Mouse (Mus musculus): ENCODE measurements around the gene Ccno.

Ccno gene

DNA sequence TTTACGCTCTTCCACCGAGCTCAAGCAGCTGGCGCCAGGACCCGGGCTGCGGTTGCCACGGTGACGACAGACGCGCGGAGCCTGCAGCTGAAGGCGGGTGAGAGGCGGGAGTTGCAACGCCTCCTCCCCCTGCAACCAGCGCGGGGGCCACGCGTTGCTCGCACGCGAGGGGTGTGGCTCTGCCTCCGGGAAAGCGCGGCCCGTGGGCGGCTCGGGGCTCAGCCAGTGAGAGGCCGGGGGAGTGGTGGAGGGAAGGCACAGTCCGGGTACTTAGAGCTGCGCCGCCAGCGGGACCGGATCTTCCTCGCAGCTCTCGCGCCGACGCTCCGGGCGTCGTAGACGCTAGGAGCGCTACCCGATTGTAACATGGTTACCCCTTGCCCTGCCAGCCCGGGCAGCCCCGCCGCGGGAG is at the start of gene Ccno:
Gene Ccno (plus strand): TSS at position 271 of the 412 bp plus-strand sequence.
- peak; percentile 93 for DNase-seq

DNA sequence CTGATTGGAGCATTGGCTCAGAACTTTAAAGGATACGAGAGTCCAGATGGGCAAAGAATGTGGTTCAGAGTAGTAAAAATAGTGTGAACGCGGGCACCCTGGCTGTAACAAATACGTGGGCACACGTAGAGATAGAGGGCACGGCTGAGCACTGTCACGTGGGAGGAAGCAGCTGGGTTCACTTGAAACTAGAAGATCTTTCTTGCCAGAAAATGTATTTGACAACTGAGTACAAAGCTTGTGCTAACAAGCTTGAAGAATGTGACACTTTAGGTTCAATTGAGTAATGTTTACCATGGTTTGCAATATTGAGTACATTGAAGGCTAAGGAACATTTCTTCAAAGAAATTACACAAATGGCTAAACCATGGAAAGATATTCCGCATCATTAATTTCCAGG is 49.5 kb upstream of the Ccno start:
- no peak for DNase-seq

- peak; percentile 16 for DNase-seq
Observed at GRCm38 (mm10) chr13:112941879-112942330, 45.7 kb upstream of the Ccno start.

DNA sequence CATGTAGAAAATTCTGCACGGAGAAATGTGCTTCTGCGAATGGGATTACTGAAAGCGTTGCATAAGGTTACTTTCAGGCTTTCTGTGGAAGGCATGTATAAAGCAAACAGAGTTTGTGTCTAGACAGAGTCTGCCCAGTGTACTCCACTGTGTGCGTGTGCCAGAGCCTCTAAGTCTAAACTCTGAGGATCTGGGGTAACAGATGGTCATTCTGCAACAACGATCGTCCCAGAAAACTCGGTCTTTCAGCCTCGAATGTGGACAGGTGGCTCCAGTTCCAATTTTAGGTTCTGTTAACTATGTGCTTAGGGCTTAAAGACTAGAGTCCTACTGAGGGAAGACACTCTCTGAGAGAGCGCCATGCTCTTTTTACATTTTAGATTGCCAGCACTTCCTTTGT is 42.3 kb upstream of the Ccno start:
- DNase-seq = no peak

DNA sequence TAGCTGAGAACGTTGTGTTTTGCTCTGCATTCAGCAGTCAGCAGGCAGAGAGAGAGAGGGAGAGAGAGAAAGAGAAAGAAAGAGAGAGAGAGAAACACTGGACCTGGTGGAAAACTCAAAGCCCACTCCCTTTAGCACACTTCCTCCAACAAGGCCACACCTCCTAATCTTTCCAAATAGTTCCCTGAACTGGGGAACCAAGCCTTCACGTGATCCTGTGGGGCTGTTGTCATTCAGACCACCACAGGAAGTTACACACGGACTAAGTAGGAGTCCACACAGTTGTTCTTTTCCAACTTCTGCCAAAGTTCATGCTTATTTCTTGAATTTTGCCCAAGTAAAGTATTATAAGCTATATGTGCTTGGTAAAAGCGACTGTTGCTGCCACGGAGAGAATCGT is 41.7 kb upstream of the Ccno start:
- DNase-seq = no peak

DNA sequence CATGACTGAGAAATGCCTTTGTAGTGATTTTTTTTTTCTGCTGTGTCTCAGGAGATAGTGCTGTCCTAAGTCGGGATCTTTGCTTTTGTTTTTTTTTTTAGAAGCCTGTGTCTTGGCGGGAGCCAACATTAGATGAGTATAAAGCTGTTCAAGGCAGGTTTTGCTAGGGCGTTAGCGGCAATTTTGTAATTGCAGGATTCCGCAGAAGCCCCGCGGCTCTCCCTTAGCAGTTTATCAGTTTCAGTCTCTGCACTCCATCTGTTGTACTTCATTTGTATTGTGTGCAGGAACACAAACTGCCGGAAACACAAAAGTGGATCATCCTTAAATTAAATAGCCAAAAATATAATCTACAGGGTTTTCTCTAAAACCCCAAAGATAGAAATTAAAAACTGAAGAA is 33.5 kb upstream of the Ccno start:
- no peak for DNase-seq

GRCm38 (mm10) chr13:112963081-112963480 is 24.5 kb upstream of the Ccno start:
- no peak for DNase-seq

DNA sequence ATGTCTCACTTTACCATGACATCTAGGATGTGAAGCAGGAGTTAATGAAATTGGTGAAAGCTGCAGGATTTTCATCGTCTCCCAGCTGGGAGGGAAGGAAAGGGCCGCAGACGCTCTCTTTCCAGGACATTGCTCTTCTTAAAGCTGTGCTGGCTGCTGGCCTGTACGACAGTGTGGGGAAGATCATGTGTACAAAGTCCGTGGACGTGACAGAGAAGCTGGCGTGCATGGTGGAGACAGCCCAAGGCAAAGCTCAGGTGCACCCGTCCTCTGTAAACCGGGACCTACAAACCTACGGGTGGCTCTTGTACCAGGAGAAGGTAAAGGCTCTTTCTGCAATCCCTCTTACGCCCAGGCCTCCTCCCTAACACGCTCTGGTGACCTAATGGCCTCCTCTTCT is 23.2 kb upstream of the Ccno start:
- DNase-seq = no peak

- DNase-seq = no peak
Observed at GRCm38 (mm10) chr13:112967267-112967666, 20.3 kb upstream of the Ccno start.

- peak; percentile 37 for DNase-seq
Observed at GRCm38 (mm10) chr13:112976720-112977119, 10.9 kb upstream of the Ccno start.

DNA sequence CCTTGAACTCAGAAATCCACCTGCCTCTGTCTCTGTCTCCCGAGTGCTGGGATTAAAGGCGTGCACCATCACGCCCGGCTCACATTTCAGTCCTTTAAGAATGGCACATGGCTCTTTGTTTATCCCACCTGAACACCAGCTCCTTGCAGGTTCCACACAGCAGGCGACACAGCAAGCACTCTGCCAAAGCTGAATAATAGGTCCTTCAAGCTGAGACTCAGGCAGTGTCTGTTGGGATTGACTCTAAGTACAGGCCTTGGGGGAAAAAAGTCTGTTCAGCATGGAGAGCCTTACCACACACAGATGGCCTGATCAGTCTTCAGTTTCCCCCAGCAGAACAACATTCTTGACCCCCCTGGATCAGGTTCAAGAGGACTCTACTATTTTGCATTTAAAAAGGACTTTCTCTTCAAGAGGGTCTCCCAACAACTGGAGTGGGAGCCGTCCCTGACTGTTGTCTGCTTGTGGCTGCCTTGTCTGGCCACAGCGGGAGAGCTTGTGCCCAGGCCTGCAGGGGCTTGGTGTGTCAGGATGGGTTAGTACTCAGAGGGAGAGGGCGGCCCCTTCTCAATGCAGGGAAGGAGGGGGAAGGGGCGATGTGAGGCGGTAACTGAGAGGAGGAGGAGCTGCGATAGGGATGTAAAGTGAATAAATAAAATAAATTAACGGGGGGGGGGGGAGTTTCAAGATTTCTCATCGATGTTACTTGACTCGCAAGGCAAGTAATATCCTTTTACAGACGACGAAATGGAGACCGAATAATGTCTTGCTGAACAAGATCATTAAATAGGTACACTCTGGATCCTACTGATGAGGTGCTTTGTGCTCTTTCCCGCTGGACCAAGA is 1.8 kb upstream of the Ccno start:
- DNase-seq = peak; percentile 25

- DNase-seq = no peak
Observed at GRCm38 (mm10) chr13:112986451-112986950, 1.1 kb upstream of the Ccno start.

DNA sequence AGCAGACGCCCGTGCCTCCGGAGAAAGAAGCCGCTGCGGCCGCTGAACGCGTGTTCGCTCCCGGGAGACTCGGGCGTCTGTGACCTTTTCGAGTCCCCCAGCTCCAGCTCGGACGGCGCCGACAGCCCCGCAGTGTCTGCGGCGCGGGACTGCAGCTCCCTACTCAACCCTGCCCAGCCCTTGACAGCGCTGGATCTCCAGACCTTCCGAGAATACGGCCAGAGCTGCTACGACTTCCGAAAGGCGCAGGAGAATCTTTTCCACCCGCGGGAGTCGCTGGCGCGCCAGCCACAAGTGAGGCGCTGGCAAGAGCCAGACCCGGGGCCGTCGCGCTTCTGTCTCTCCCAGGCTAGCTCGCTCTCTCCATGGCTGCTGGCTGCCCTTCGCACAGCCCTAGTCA is 389 bp downstream of the Ccno start:
- no peak for DNase-seq

GRCm38 (mm10) chr13:112988866-112989265 is 1.3 kb downstream of the Ccno start:
- peak; percentile 43 for DNase-seq

DNA sequence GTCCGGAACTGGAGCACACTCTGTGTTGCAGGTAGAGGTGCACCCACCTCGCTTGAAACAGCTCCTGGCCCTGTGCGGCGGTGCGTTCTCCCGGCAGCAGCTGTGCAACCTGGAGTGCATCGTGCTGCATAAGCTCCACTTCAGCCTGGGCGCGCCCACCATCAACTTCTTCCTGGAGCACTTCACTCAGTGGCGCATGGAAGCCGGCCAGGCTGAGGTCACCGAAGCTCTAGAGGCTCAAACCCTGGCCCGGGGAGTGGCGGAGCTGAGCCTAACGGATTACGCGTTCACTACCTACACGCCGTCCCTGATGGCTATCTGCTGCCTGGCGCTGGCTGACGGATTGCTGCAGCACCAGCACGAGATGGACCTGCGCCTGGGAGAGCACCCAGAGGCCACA is 1.9 kb downstream of the Ccno start:
- DNase-seq = peak; percentile 39

DNA sequence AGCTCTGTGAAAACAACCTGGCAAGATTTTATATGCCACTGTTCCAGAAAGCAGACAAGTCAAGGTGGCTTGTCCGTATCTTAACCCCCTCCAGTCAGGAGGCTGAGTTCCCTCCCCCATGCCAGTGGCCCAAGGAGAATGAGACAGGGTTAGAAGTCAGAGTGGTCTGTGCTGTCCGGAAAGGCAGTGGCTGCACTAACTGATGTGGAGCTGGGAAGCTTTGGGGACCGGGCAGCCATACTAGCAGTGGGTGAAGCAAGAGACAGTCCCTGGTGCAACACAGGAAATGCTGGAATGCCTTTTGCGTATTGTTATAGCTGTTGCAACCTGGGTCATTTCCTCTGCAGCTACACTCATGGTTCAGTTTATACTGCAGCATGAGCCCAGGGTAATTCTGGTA is 2.7 kb downstream of the Ccno start:
- no peak for DNase-seq

DNA sequence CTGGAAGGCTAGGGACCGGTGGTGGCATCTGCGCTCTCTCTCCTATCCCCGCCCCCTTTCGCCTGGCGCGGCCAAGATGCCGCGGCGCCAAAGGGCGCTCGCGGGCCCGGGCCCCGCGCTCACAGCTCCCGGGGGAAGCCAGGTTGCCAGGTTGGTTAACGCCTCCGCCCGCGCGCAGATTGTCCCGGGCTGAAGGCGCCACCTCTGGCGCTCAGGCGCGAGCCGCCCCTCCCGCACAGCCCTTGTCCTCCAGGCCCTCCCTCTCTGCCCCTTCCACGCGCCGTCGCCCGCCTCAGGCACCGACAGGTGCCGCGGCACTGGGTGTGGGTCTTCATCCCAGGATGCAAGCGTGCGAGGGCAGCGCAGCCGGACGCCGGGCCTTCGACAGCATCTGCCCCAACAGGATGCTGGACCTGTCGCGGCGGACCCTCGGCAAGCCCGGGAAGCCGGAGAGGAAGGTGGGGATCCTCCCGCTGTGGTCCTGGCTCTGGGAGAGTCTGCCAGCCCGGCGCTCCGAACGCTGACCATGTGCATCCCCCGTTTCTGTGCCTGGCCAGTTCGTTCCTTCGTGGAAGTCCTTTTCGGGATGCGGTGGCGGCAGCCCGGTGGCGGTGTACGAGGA is 6.0 kb downstream of the Ccno start, which contains the start of gene Mcidas:
Gene Mcidas (plus strand): TSS at position 315 of the 622 bp plus-strand sequence.
- DNase-seq = peak; percentile 50

DNA sequence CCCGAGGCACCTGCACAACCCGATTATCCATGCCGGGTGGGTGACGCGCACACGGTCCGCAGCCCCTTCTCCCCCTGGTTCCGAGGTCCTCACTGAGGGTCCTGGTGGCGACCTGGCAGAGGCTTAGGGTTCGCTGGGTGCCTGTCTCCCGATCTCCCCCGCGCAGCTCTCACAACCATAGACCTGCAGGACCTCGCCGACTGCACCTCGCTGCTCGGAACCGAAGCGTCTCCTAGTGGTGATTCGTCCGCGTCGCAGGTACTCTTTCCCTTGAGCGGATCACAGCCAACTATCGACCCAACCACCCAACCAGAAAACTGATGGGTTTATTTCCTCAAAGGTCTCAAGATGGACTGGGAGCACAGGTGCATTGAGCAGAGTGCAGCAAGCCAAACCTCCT is 6.6 kb downstream of the Ccno start:
- peak; percentile 82 for DNase-seq

GRCm38 (mm10) chr13:112996407-112996806 is 8.8 kb downstream of the Ccno start:
- no peak for DNase-seq

- no peak for DNase-seq
Observed at GRCm38 (mm10) chr13:112997369-112997768, 9.8 kb downstream of the Ccno start.

GRCm38 (mm10) chr13:112998427-112999201 is 11.0 kb downstream of the Ccno start:
- peak; percentile 40 for DNase-seq

GRCm38 (mm10) chr13:113000090-113000489 is 12.5 kb downstream of the Ccno start:
- DNase-seq = no peak

All from thymus, postnatal 4 days (tissue).